Mouse (Mus musculus) limb, embryonic 14.5 days (tissue): ENCODE data around the gene Serpina3b. TPM values are rescaled to one million over a fixed set of nuclear protein-coding genes. Genes with fewer than 3 reads are reported as not detected.

Source experiments
- ATAC-seq: fragments of 200-750 bp; cut with Nextera tagmentation; 2 replicates; pipeline ENCODE4 v1.8.0; 2017; ENCODE audit warnings: low read depth, moderate number of reproducible peaks, moderate TSS enrichment; ENCODE audit not compliant: low FRiP score
- DNase-seq: peaks from one replicate; pipeline ENCODE4 v3.0.0-alpha.2; 2015; ENCODE audit warnings: low spot score
- H3K27ac ChIP-seq: fragments of 300-500 bp; sonication (generic); replicated peaks from 2 replicates; pipeline ENCODE4 v1.5.1; 2014; ENCODE audit warnings: low read depth, mild to moderate bottlenecking, low read length, moderate library complexity, mixed read lengths
- H3K27me3 ChIP-seq: fragments of 300-500 bp; sonication (generic); 2 replicates; pipeline ENCODE4 v1.6.1; 2014; ENCODE audit warnings: low read length, mixed read lengths; ENCODE audit not compliant: control insufficient read depth, insufficient read depth
- H3K36me3 ChIP-seq: fragments of 300-500 bp; sonication (generic); 2 replicates; pipeline ENCODE4 v1.6.1; 2014; ENCODE audit warnings: mild to moderate bottlenecking, low read length, moderate library complexity, mixed read lengths; ENCODE audit not compliant: control insufficient read depth, insufficient read depth
- H3K4me1 ChIP-seq: fragments of 300-500 bp; sonication (generic); 2 replicates; pipeline ENCODE4 v1.6.1; 2014; ENCODE audit warnings: antibody characterized with exemption, low read length, mixed read lengths; ENCODE audit not compliant: control insufficient read depth, insufficient read depth
- H3K4me2 ChIP-seq: fragments of 300-500 bp; sonication (generic); replicated peaks from 2 replicates; pipeline ENCODE4 v1.6.1; 2014; ENCODE audit warnings: low read depth, mild to moderate bottlenecking, low read length, moderate library complexity; ENCODE audit not compliant: severe bottlenecking
- H3K4me3 ChIP-seq: fragments of 300-500 bp; sonication (generic); replicated peaks from 2 replicates; pipeline ENCODE4 v1.5.1; 2014; ENCODE audit warnings: low read length
- H3K9ac ChIP-seq: fragments of 300-500 bp; sonication (generic); 2 replicates; pipeline ENCODE4 v1.6.1; 2014; ENCODE audit warnings: mild to moderate bottlenecking, low read depth, low read length, moderate library complexity; ENCODE audit not compliant: severe bottlenecking
- H3K9me3 ChIP-seq: fragments of 300-500 bp; sonication (generic); 2 replicates; pipeline ENCODE4 v1.6.1; 2016; ENCODE audit warnings: low read length; ENCODE audit not compliant: control insufficient read depth
- POLR2A ChIP-seq: fragments of 200-500 bp; IDR thresholded peaks from 2 replicates; pipeline ENCODE4 v1.8.0; 2012; ENCODE audit warnings: inconsistent platforms, mild to moderate bottlenecking, moderate library complexity, borderline replicate concordance; ENCODE audit not compliant: insufficient read depth, insufficient read length; ENCODE audit errors: extremely low read depth
- WGBS: fragments of 180-500 bp; shearing (Covaris S2); extraction: QIAGEN DNeasy Blood & Tissue Kit; methylation state at CpG from one replicate; pipeline ENCODE4 v1.1.7; 2014; 5-methylcytosine and 5-hydroxymethylcytosine counted together
- polyA plus RNA-seq, 2 experiments: library from polyadenylated mRNA; depleted of rRNA in 1 of 2; stranded (reverse) in 1 of 2; unstranded in 1 of 2; fragments of >200 nt; fragmentation: Nextera tagmentation in 1 of 2; extraction: Ambion mirVana in 1 of 2; gene quantifications; 2 replicates each; pipeline versions ENCODE4 v1.2.1 to v1.2.3; 2012 to 2014

Gene Serpina3b
- polyA plus RNA-seq (2012; rRNA removed) (0.06 TPM in 1 of 2 replicates, not detected in the other), polyA plus RNA-seq (2014; fragmentation: Nextera tagmentation; extraction: Ambion mirVana) (0.45 TPM in 1 of 2 replicates, not detected in the other)

GRCm38 (mm10) chr12:104127696-104128095 is at the start of gene Serpina3b:
Gene Serpina3b, plus strand, starts transcription at chr12:104127996.
- H3K4me3 ChIP-seq, result no peak within 1 kb of the TSS
- no peaks in the 10 kb centered on the region for H3K27me3 ChIP-seq
- WGBS, result 72% methylated on average over 5 of the region's 5 CpGs
- no peak for ATAC-seq
- H3K9ac ChIP-seq, result no peak within 1 kb of the TSS
- TF ChIP-seq POLR2A, result no peak
- H3K4me1 ChIP-seq, result no peaks in the 10 kb centered on the region
- H3K36me3 ChIP-seq, result no peaks in the 10 kb centered on the region
- no peak within 1 kb of the TSS for H3K4me2 ChIP-seq
- no peak within 1 kb of the TSS for H3K27ac ChIP-seq
- DNase-seq, result no peak
- H3K9me3 ChIP-seq, result no peaks in the 10 kb centered on the region

GRCm38 (mm10) chr12:104090119-104090518 is 37.7 kb upstream of the Serpina3b start:
- DNase-seq, result no peak
- no peaks in the 10 kb centered on the region for H3K4me1 ChIP-seq
- no peak overlapping the region for H3K9ac ChIP-seq
- no peak overlapping the region for H3K4me3 ChIP-seq
- H3K9me3 ChIP-seq, result no peaks in the 10 kb centered on the region
- H3K27me3 ChIP-seq, result no peaks in the 10 kb centered on the region
- H3K4me2 ChIP-seq, result no peak overlapping the region
- WGBS, result 80% methylated on average over 2 of the region's 2 CpGs
- no peaks in the 10 kb centered on the region for H3K36me3 ChIP-seq
- no peak overlapping the region for H3K27ac ChIP-seq
- ATAC-seq, result no peak
- TF ChIP-seq POLR2A, result no peak

GRCm38 (mm10) chr12:104091303-104091702 is 36.5 kb upstream of the Serpina3b start:
- Histone ChIP-seq H3K4me1 (no peaks in the 10 kb centered on the region), H3K9me3 (no peaks in the 10 kb centered on the region), H3K36me3 (no peaks in the 10 kb centered on the region), H3K4me3 (no peak overlapping the region), H3K9ac (no peak overlapping the region), H3K27ac (no peak overlapping the region), H3K4me2 (no peak overlapping the region), H3K27me3 (no peaks in the 10 kb centered on the region)
- DNase-seq (no peak), ATAC-seq (no peak)
- no peak for TF ChIP-seq POLR2A
- 88% methylated on average over 1 of the region's 1 CpGs for WGBS

GRCm38 (mm10) chr12:104100768-104101167 is 27.0 kb upstream of the Serpina3b start, which contains the start of gene Serpina5:
Gene Serpina5, plus strand, starts transcription at chr12:104101113.
- Histone ChIP-seq H3K4me3 (no peak within 1 kb of the TSS), H3K4me2 (no peak within 1 kb of the TSS), H3K27me3 (no peaks in the 10 kb centered on the region), H3K27ac (no peak within 1 kb of the TSS), H3K9me3 (no peaks in the 10 kb centered on the region), H3K36me3 (no peaks in the 10 kb centered on the region), H3K9ac (no peak within 1 kb of the TSS), H3K4me1 (no peaks in the 10 kb centered on the region)
- no peak for DNase-seq
- no peak for TF ChIP-seq POLR2A
- 84% methylated on average over 6 of the region's 6 CpGs for WGBS
- ATAC-seq, result no peak

GRCm38 (mm10) chr12:104105847-104106246 is 21.9 kb upstream of the Serpina3b start:
- H3K4me1 ChIP-seq, result no peaks in the 10 kb centered on the region
- H3K4me3 ChIP-seq, result no peak overlapping the region
- no peak overlapping the region for H3K4me2 ChIP-seq
- H3K36me3 ChIP-seq, result no peaks in the 10 kb centered on the region
- H3K27ac ChIP-seq, result no peak overlapping the region
- no peak overlapping the region for H3K9ac ChIP-seq
- DNase-seq (no peak), ATAC-seq (no peak)
- TF ChIP-seq POLR2A, result no peak
- no peaks in the 10 kb centered on the region for H3K9me3 ChIP-seq
- no peaks in the 10 kb centered on the region for H3K27me3 ChIP-seq

GRCm38 (mm10) chr12:104106919-104107318 is 20.9 kb upstream of the Serpina3b start:
- Histone ChIP-seq H3K36me3 (no peaks in the 10 kb centered on the region), H3K27ac (no peak overlapping the region), H3K4me3 (no peak overlapping the region), H3K27me3 (no peaks in the 10 kb centered on the region), H3K9ac (no peak overlapping the region), H3K4me1 (no peaks in the 10 kb centered on the region), H3K4me2 (no peak overlapping the region), H3K9me3 (no peaks in the 10 kb centered on the region)
- ATAC-seq (no peak), DNase-seq (no peak)
- no peak for TF ChIP-seq POLR2A
